ENCODE assay signal across 18 mouse cellular contexts in the genomic region with DNA sequence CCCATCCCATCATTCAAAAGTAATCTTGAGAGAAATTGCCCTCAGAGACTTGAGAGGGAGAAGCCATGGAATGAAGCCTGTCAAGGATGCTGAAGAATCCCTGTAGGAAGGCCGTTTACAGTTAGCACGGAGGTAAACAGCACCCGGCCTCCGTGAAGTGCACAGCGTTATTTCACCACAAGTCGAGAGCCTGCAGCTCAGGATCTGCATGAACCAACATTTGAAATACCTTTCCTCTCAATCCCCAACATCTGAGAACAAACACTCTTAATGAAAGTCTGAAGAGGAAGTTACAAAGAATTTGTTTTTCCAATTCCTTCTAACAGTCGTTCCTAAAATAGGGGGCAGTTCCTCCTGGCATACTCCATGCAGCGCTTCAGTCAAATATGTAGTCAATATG. TPM values are rescaled to one million over a fixed set of nuclear protein-coding genes. Genes with fewer than 3 reads are reported as not detected.
A peak's percentile ranks its signal among the peaks of the same experiment; 100 is the strongest.
DNase-seq lines count a peak whose midpoint lies in the region; ATAC-seq and TF ChIP-seq lines count a peak whose summit lies in the region.
"Had no signal": no experiment of that assay in that cellular context is flagged by ENCODE, and none has a peak within 500 bp of the region (broad histone marks: within the 10 kb centered on the region; RNA-seq: fewer than 3 reads in every experiment).

No protein-coding gene starts in this region.

- WGBS in lung, embryonic 16.5 days: 51% methylated on average over 8 of the region's 8 CpGs

- no peaks in the 10 kb centered on the region for H3K36me3 ChIP-seq in CH12.LX (replicated peaks in 1 of 2; ENCODE audit: control insufficient read depth in 1 of 2, insufficient read depth in 1 of 2, low read length in 1 of 2)
- H3K36me3 ChIP-seq in lung, embryonic 16.5 days (ENCODE audit: control insufficient read depth, insufficient read depth, low read length): no peaks in the 10 kb centered on the region
- H3K36me3 ChIP-seq: embryonic facial prominence, embryonic 12.5 days; forebrain, embryonic 15.5 days; hindbrain, embryonic 12.5 days had no signal

- no peaks in the 10 kb centered on the region for H3K27me3 ChIP-seq in CH12.LX (replicated peaks)
- H3K27me3 ChIP-seq in lung, embryonic 16.5 days (ENCODE audit: control insufficient read depth, insufficient read depth, low read depth, low read length): no peaks in the 10 kb centered on the region
- H3K27me3 ChIP-seq: embryonic facial prominence, embryonic 12.5 days; forebrain, embryonic 15.5 days; hindbrain, embryonic 12.5 days had no signal

- peak; percentile 27; the same call in 1 of the 2 replicates for ATAC-seq in granulocyte monocyte progenitor cell, adult 5-6 weeks (replicated peaks; ENCODE audit: poor library complexity, severe bottlenecking)
- peak; percentile 53; the same call in 1 of the 2 replicates for ATAC-seq in lung, embryonic 16.5 days (ENCODE audit: low read depth)
- ATAC-seq: forebrain, embryonic 15.5 days; hindbrain, embryonic 16.5 days had no signal

- no peak for TF ChIP-seq POLR2A in CH12.LX (IDR thresholded peaks at IDR 0.05; ENCODE audit: low read depth, low read length)

- no peak for DNase-seq in CH12.LX (ENCODE audit: extremely low read depth)
- DNase-seq in lung, postnatal 36 days: peak; percentile 64
- no peak for DNase-seq in layer of hippocampus, adult 18-20 months (ENCODE audit: low spot score in 2 of 2)
- DNase-seq in frontal cortex, postnatal 36 days (ENCODE audit: low spot score in 2 of 2): no peak
- DNase-seq in thymus, postnatal 25 days: no peak
- DNase-seq: adrenal gland, adult 8-10 months; adrenal gland, postnatal 36 days; cerebellum, adult 2 months; cerebellum, postnatal 14 days; gastrocnemius, postnatal 14 days; heart, postnatal 10 days; heart, postnatal 4 days had no signal

- no peak overlapping the region for H3K4me3 ChIP-seq in CH12.LX (replicated peaks in 1 of 3; ENCODE audit: low read depth in 2 of 3, low read length in 2 of 3, poor library complexity in 1 of 3)
- no peak overlapping the region for H3K4me3 ChIP-seq in lung, embryonic 16.5 days (ENCODE audit: low read length)
- H3K4me3 ChIP-seq: embryonic facial prominence, embryonic 12.5 days; forebrain, embryonic 15.5 days; hindbrain, embryonic 12.5 days had no signal

- H3K9me3 ChIP-seq in CH12.LX (replicated peaks; ENCODE audit: low read length): peaks cover 5% of the 10 kb centered on the region
- no peaks in the 10 kb centered on the region for H3K9me3 ChIP-seq in lung, embryonic 16.5 days (ENCODE audit: control insufficient read depth, low read length)
- H3K9me3 ChIP-seq: embryonic facial prominence, embryonic 12.5 days; forebrain, embryonic 15.5 days; hindbrain, embryonic 12.5 days had no signal

- peak; percentile 55 for TF ChIP-seq EP300 in CH12.LX (IDR thresholded peaks at IDR 0.05; ENCODE audit: low read length)

- no peak for TF ChIP-seq CTCF in CH12.LX (conservative IDR thresholded peaks at IDR 0.05 in 1 of 2, IDR thresholded peaks at IDR 0.05 in 1 of 2; ENCODE audit: low read depth in 2 of 2, low read length in 2 of 2)

- no peak for TF ChIP-seq RAD21 in CH12.LX (IDR thresholded peaks at IDR 0.05; ENCODE audit: low read depth, low read length)

- dilution Hi-C loops in CH12.LX (cut with MboI; ENCODE audit: extremely low pct_ligation_motif_present, extremely low pct_unique_long_range_greater_than_20kb, low sequenced_read_pairs): no loop called here

- H3K9ac ChIP-seq in CH12.LX (ENCODE audit: insufficient read depth, low read depth): no peak overlapping the region
- H3K9ac ChIP-seq in lung, embryonic 16.5 days (ENCODE audit: low read length): no peak overlapping the region
- H3K9ac ChIP-seq: embryonic facial prominence, embryonic 12.5 days; forebrain, embryonic 15.5 days; hindbrain, embryonic 12.5 days had no signal

- H3K4me1 ChIP-seq in CH12.LX (ENCODE audit: control insufficient read depth in 1 of 2, insufficient read depth in 2 of 2): peaks cover 7 to 17% of the 10 kb centered on the region in 2 experiments; a peak in 3 of 4 replicates
- peaks cover 25% of the 10 kb centered on the region for H3K4me1 ChIP-seq in lung, embryonic 16.5 days (replicated peaks; ENCODE audit: control insufficient read depth, insufficient read depth, low read length)
- H3K4me1 ChIP-seq: forebrain, embryonic 15.5 days; hindbrain, embryonic 12.5 days had no signal

- no peaks in the 10 kb centered on the region for H3K79me2 ChIP-seq in CH12.LX (replicated peaks; ENCODE audit: control insufficient read depth, extremely low read depth, insufficient read depth, poor library complexity, severe bottlenecking)

- no peak overlapping the region for H3K4me2 ChIP-seq in CH12.LX (ENCODE audit: insufficient read depth, low read depth, poor library complexity, severe bottlenecking)
- H3K4me2 ChIP-seq in lung, embryonic 16.5 days (ENCODE audit: low read depth, low read length): no peak overlapping the region
- H3K4me2 ChIP-seq: embryonic facial prominence, embryonic 12.5 days; forebrain, embryonic 15.5 days; hindbrain, embryonic 12.5 days had no signal

- in situ Hi-C loops in CH12.LX (cut with MboI; ENCODE audit: low pct_ligation_motif_present, low pct_unique_long_range_greater_than_20kb, low sequenced_read_pairs): no loop called here

- no peak overlapping the region for H3K27ac ChIP-seq in CH12.LX (ENCODE audit: insufficient read depth, low read depth)
- peak overlapping the region; percentile 84 for H3K27ac ChIP-seq in lung, embryonic 16.5 days (ENCODE audit: low read length)
- H3K27ac ChIP-seq: embryonic facial prominence, embryonic 12.5 days; forebrain, embryonic 15.5 days; hindbrain, embryonic 12.5 days had no signal

TF ChIP-seq in CH12.LX, 34 proteins besides CTCF, POLR2A, EP300 and RAD21:
- TF ChIP-seq USF2 (conservative IDR thresholded peaks at IDR 0.05; ENCODE audit: low read depth, low read length) (no peak), ZMIZ1 (IDR thresholded peaks at IDR 0.05; ENCODE audit: low read depth, low read length) (no peak), NRF1 (IDR thresholded peaks at IDR 0.05; ENCODE audit: low read depth, low read length) (no peak), SIN3A (IDR thresholded peaks at IDR 0.05; ENCODE audit: low read length) (no peak)

RNA-seq across cellular contexts. Expression of gene Kcnj15, which starts 33.9 kb away (rescaled TPM):
- total RNA-seq in CH12.LX (2012; rRNA removed) (0.46 and 1.1 TPM in 2 replicates), CH12.LX (2014; rRNA removed) (0.19 and 0.51 TPM in 2 replicates)
- polyA plus RNA-seq in CH12.LX (2012; ENCODE audit: insufficient read length, low read depth): 0.11 and 0.37 TPM in 2 replicates
- total RNA-seq in granulocyte monocyte progenitor cell, adult 5-6 weeks (2014; fragmentation: Nextera tagmentation): not detected in 2 replicates
- total RNA-seq in granulocyte monocyte progenitor cell, adult 5-6 weeks (2017): not detected in 2 replicates
- 4.0 and 4.3 TPM in 2 replicates for polyA plus RNA-seq in lung, embryonic 16.5 days (2015; fragmentation: Nextera tagmentation; extraction: Ambion mirVana)
- total RNA-seq in layer of hippocampus, adult 18-20 months (2021): under 1 TPM; 0.25 to 0.43 TPM
- polyA plus RNA-seq: cerebellum, adult 2 months had no signal
